Mouse (Mus musculus): ENCODE data around the gene Epn3. TPM values are rescaled to one million over a fixed set of nuclear protein-coding genes. Genes with fewer than 3 reads are reported as not detected.

Gene Epn3
- polyA plus RNA-seq, 1 experiment: 1.7 TPM

- Histone ChIP-seq H3K27ac (ENCODE audit: control insufficient read depth, insufficient read depth, low read depth, low read length) (no peak overlapping the region), H3K27me3 (ENCODE audit: control insufficient read depth, insufficient read depth, low read length) (peaks cover 3% of the 10 kb centered on the region; the same call in 1 of the 2 replicates)
Observed at GRCm38 (mm10) chr11:94470391-94470790, 29.4 kb downstream of the Epn3 start.

DNA sequence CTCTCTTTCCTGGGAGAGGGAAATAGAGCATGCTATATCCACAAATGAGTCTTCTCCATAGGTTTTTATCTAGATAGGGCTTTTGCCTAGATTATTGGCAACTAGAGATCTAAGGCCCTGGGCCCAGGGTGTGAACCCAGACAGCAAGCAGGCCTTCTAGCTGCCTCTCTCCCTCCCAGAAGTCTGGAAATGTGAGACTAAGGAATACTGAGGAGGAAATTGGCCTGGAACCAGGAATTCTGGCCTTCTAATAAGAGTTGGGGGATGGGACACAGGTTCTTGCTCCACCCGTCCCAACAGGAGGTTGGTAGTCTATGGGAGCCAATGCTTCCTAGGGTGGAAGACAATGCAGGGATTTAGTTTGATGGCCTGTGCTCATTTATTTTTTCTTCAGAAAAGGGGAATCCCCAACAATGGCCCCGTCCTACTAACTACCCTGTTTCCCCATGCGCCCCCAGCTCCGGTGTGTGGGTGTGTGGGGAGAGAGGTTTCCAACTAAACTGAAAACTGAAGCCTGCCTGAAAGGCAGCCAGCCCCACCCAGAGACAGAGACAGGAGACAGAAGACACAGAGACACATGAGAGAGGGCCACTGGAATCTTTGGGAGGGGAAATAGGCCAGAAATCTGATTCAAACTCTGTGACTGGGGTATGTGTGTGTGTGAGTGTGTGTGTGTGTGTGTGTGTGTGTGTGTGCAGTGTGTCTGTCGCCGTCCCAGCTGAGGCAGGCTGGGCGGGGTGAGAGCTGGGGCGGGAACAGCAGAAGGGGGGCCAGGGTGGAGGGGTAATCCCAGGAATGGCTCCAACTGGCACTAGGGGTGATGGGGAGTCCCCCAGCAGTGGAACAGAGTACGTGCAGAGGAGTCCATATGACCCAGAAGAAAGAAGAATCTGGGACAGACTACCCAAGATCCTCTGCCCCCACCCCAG lies 30.4 kb downstream of the Epn3 start:
- Histone ChIP-seq H3K27ac (ENCODE audit: control insufficient read depth, insufficient read depth, low read depth, low read length) (no peak overlapping the region), H3K4me1 (ENCODE audit: control insufficient read depth, insufficient read depth, low read length) (peaks cover 13% of the 10 kb centered on the region), H3K27me3 (ENCODE audit: control insufficient read depth, insufficient read depth, low read length) (peaks cover 3% of the 10 kb centered on the region; the same call in 1 of the 2 replicates), H3K4me3 (ENCODE audit: control insufficient read depth, low read depth, low read length) (no peak overlapping the region), H3K36me3 (ENCODE audit: control insufficient read depth, insufficient read depth, low read length) (no peaks in the 10 kb centered on the region)
- TF ChIP-seq CTCF (IDR thresholded peaks at IDR 0.05; ENCODE audit: control insufficient read depth, insufficient read depth, insufficient replicate concordance, low read depth, low read length): no peak
- no peak for TF ChIP-seq POLR2A (IDR thresholded peaks at IDR 0.05; ENCODE audit: control insufficient read depth, low read depth, low read length)

More at GRCm38 (mm10) chr11:94470391-94470790, 29.4 kb downstream of the Epn3 start:
- no peaks in the 10 kb centered on the region for H3K36me3 ChIP-seq (ENCODE audit: control insufficient read depth, insufficient read depth, low read length)
- no peak overlapping the region for H3K4me3 ChIP-seq (ENCODE audit: control insufficient read depth, low read depth, low read length)
- peaks cover 18% of the 10 kb centered on the region for H3K4me1 ChIP-seq (ENCODE audit: control insufficient read depth, insufficient read depth, low read length)
- no peak for TF ChIP-seq CTCF (IDR thresholded peaks at IDR 0.05; ENCODE audit: control insufficient read depth, insufficient read depth, insufficient replicate concordance, low read depth, low read length)
- no peak for TF ChIP-seq POLR2A (IDR thresholded peaks at IDR 0.05; ENCODE audit: control insufficient read depth, low read depth, low read length)

GRCm38 (mm10) chr11:94468582-94469064 lies 31.2 kb downstream of the Epn3 start:
- H3K4me1 ChIP-seq (ENCODE audit: control insufficient read depth, insufficient read depth, low read length): peaks cover 11% of the 10 kb centered on the region
- H3K27ac ChIP-seq (ENCODE audit: control insufficient read depth, insufficient read depth, low read depth, low read length): no peak overlapping the region
- TF ChIP-seq CTCF (IDR thresholded peaks at IDR 0.05; ENCODE audit: control insufficient read depth, insufficient read depth, insufficient replicate concordance, low read depth, low read length) (no peak), POLR2A (IDR thresholded peaks at IDR 0.05; ENCODE audit: control insufficient read depth, low read depth, low read length) (no peak)
- peaks cover 3% of the 10 kb centered on the region; the same call in 1 of the 2 replicates for H3K27me3 ChIP-seq (ENCODE audit: control insufficient read depth, insufficient read depth, low read length)
- H3K36me3 ChIP-seq (ENCODE audit: control insufficient read depth, insufficient read depth, low read length): no peaks in the 10 kb centered on the region
- no peak overlapping the region for H3K4me3 ChIP-seq (ENCODE audit: control insufficient read depth, low read depth, low read length)

GRCm38 (mm10) chr11:94466333-94466855 lies 33.4 kb downstream of the Epn3 start:
- H3K4me3 ChIP-seq (ENCODE audit: control insufficient read depth, low read depth, low read length): no peak overlapping the region
- H3K27ac ChIP-seq (ENCODE audit: control insufficient read depth, insufficient read depth, low read depth, low read length): no peak overlapping the region
- no peak for TF ChIP-seq CTCF (IDR thresholded peaks at IDR 0.05; ENCODE audit: control insufficient read depth, insufficient read depth, insufficient replicate concordance, low read depth, low read length)
- H3K36me3 ChIP-seq (ENCODE audit: control insufficient read depth, insufficient read depth, low read length): no peaks in the 10 kb centered on the region
- H3K27me3 ChIP-seq (ENCODE audit: control insufficient read depth, insufficient read depth, low read length): no peaks in the 10 kb centered on the region
- no peaks in the 10 kb centered on the region; the same call in 1 of the 2 replicates for H3K4me1 ChIP-seq (ENCODE audit: control insufficient read depth, insufficient read depth, low read length)

GRCm38 (mm10) chr11:94464170-94464569 lies 35.6 kb downstream of the Epn3 start:
- Histone ChIP-seq H3K36me3 (ENCODE audit: control insufficient read depth, insufficient read depth, low read length) (no peaks in the 10 kb centered on the region), H3K27ac (ENCODE audit: control insufficient read depth, insufficient read depth, low read depth, low read length) (no peak overlapping the region), H3K27me3 (ENCODE audit: control insufficient read depth, insufficient read depth, low read length) (no peaks in the 10 kb centered on the region), H3K4me1 (ENCODE audit: control insufficient read depth, insufficient read depth, low read length) (no peaks in the 10 kb centered on the region), H3K4me3 (ENCODE audit: control insufficient read depth, low read depth, low read length) (no peak overlapping the region)
- TF ChIP-seq CTCF (IDR thresholded peaks at IDR 0.05; ENCODE audit: control insufficient read depth, insufficient read depth, insufficient replicate concordance, low read depth, low read length): no peak
- no peak for TF ChIP-seq POLR2A (IDR thresholded peaks at IDR 0.05; ENCODE audit: control insufficient read depth, low read depth, low read length)

- Histone ChIP-seq H3K4me3 (ENCODE audit: control insufficient read depth, low read depth, low read length) (no peak overlapping the region), H3K27me3 (ENCODE audit: control insufficient read depth, insufficient read depth, low read length) (no peaks in the 10 kb centered on the region), H3K36me3 (ENCODE audit: control insufficient read depth, insufficient read depth, low read length) (no peaks in the 10 kb centered on the region), H3K27ac (ENCODE audit: control insufficient read depth, insufficient read depth, low read depth, low read length) (no peak overlapping the region), H3K4me1 (ENCODE audit: control insufficient read depth, insufficient read depth, low read length) (no peaks in the 10 kb centered on the region)
- TF ChIP-seq POLR2A (IDR thresholded peaks at IDR 0.05; ENCODE audit: control insufficient read depth, low read depth, low read length) (no peak), CTCF (IDR thresholded peaks at IDR 0.05; ENCODE audit: control insufficient read depth, insufficient read depth, insufficient replicate concordance, low read depth, low read length) (no peak)
Observed at GRCm38 (mm10) chr11:94461856-94462255, 37.9 kb downstream of the Epn3 start.

GRCm38 (mm10) chr11:94457001-94457400 lies 42.8 kb downstream of the Epn3 start:
- Histone ChIP-seq H3K36me3 (ENCODE audit: control insufficient read depth, insufficient read depth, low read length) (no peaks in the 10 kb centered on the region), H3K27ac (ENCODE audit: control insufficient read depth, insufficient read depth, low read depth, low read length) (no peak overlapping the region), H3K4me1 (ENCODE audit: control insufficient read depth, insufficient read depth, low read length) (no peaks in the 10 kb centered on the region)

More at GRCm38 (mm10) chr11:94457001-94457400, 42.8 kb downstream of the Epn3 start:
- Histone ChIP-seq H3K4me3 (ENCODE audit: control insufficient read depth, low read depth, low read length) (no peak overlapping the region), H3K27me3 (ENCODE audit: control insufficient read depth, insufficient read depth, low read length) (no peaks in the 10 kb centered on the region)
- no peak for TF ChIP-seq CTCF (IDR thresholded peaks at IDR 0.05; ENCODE audit: control insufficient read depth, insufficient read depth, insufficient replicate concordance, low read depth, low read length)
- TF ChIP-seq POLR2A (IDR thresholded peaks at IDR 0.05; ENCODE audit: control insufficient read depth, low read depth, low read length): no peak
